Mouse (Mus musculus): ENCODE data around the gene Romo1.
"Not testable (repeated sequence)": the region's sequence is repeated elsewhere in the genome, so short reads cannot be mapped to it uniquely, and the experiment has no call there.

Gene Romo1

GRCm38 (mm10) chr2:156143953-156144724, at the start of gene Romo1, which contains the start of gene Nfs1:
Gene Romo1, plus strand, starts transcription at chr2:156144039.
Gene Nfs1, minus strand, starts transcription at chr2:156144186.
- peak; percentile 93 to 95 for DNase-seq

DNA sequence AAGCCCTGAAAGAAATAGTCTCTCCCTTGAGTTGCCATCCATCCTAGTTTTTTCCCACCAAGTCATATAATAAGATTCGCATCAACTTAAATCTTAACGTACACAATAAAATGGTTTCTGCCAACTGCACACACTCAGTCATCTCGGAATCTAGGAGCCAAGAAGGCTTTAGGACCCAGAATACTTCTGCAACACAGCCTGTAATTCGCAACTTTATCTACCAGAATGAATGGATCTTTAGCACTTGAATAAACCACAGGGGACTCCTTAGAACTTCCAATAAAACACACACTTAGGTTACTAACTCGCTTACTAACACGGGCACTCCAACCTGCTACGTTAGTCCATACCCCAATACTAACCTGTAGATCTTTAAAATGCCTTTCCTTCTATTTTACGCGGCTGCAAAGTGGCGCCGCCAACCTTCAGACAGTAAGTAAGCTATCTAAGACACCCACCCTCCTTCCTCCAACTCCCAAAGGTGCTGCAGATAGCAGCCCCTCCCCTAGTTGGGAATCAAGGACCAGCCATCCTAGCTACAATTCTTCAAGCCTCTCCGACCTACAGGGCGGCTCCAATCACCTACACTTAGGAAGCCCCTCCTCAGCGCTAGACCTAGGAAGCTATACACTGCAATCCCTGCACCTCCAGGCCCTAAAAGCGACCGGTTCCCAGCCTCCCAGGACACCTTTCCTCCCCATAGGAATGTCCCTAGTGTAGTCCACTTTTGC, 33.0 kb upstream of the Romo1 start:
- peak; percentile 20 to 23 for DNase-seq

GRCm38 (mm10) chr2:156111358-156112079, 32.3 kb upstream of the Romo1 start, which contains the start of the genes Cpne1 and Rbm12:
Gene Cpne1, minus strand, starts transcription at chr2:156111965.
Gene Rbm12, minus strand, starts transcription at chr2:156111978.
- DNase-seq: peak; percentile 95 to 96

DNA sequence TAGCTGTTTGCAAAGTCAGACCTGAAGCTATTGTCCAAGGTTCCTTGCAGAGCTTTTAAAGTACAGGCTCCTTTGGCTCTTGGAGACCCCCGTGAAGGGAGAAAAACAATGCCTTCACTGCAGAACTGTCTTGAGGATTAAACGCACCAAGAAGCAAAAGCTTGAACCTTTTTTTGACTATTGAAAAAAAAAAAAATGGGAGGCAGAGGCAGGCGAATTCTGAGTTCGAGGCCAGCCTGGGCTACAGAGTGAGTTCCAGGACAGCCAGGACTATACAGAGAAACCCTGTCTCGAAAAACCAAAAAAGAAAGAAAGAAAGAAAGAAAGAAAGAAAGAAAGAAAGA, 31.8 kb upstream of the Romo1 start:
- not testable (repeated sequence) for DNase-seq

GRCm38 (mm10) chr2:156119566-156119965, 24.3 kb upstream of the Romo1 start:
- DNase-seq: no peak

- DNase-seq: no peak
These were observed 20.1 kb upstream of the Romo1 start for GRCm38 (mm10) chr2:156123731-156124130.

DNA sequence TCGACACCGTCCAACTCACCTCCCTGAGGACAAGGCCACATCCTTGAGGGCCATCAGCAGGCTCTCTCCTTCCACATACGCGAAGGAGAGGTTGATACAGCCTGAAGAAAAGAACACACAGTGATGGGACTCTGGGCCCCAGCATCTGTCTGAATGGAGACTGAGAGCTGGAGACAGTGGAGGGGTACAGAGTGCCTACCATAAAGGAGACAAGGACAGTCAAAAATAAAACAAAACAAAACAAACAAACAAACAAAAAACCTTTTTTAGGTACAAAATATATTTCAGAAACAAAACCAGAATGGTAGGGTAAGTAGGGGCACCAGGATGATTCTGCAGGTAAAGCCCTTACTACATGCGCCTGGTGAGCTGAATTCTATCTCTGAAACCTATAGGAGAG, 16.8 kb upstream of the Romo1 start, which contains the start of gene Gm28036:
Gm28036 (minus strand) TSS at position 101 of the 400 bp plus-strand sequence.
- DNase-seq: no peak

DNA sequence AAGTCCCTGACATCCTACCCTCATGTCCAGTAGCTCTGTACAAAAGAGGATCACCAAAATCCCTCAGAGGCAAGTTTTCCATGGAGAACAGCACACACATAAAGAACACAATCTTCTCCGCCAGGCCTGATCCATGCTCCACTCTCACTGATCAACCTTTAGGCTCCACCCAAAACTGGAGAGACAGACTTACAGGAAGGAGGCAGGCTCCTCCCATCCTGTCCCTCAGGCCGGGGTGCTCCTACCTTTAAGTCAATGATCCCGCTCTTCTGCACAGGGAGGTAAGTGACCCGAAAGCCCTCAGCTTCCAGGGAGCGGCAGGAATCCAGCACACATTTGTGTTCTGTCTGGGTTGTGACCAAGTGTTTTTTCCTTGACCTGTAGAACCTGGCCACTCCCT, 9.7 kb upstream of the Romo1 start:
- DNase-seq: no peak

GRCm38 (mm10) chr2:156135695-156136094, 8.1 kb upstream of the Romo1 start:
- no peak for DNase-seq

- no peak for DNase-seq
These were observed 1.0 kb upstream of the Romo1 start for GRCm38 (mm10) chr2:156142820-156143219.

DNA sequence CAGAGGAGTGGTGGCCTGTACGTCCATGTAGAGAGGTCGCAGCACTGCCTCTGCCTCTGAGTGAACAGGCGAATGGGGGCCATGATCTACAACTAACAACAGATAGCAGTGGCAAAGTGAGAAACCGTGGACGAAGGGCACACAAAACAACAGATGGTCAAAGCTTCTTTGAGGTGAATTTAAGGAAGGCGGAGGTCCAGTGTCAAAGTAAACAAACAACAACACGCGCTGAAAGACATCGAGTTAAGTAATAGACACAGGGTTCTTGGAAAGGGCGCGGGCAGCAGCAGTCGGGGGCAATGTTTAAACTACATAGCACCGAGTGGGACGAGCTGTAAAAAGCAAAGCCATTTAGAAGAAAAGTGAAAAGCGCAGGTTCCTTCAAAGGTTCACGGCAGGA, 472 bp upstream of the Romo1 start:
- no peak for DNase-seq

DNA sequence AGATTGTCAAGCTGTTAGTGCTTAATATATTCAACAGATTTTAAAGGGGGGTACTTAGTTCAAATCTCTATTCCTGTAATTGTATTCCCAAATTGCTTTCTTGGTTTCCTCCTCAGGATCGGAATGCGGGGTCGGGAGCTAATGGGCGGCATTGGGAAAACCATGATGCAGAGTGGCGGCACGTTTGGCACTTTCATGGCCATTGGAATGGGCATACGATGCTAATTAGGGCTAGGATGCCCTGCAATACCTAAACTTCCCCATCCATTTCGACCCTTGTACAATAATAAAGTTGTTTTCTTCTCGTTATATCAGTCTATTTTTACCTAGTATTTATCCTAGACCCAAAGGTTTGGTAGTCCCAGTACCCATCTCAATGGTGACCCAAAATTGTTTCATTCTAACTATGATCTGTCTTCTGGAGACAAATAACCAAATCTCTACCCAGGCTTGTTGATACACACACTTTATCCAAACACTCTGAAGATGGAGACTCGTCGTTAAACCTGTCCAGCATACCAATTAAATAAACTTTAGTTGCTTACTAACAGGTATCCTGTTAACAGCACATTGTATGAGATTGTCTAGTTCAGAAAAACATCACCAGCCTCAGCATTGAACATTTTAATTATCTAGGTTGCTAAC, 1.8 kb downstream of the Romo1 start:
- DNase-seq: no peak

DNA sequence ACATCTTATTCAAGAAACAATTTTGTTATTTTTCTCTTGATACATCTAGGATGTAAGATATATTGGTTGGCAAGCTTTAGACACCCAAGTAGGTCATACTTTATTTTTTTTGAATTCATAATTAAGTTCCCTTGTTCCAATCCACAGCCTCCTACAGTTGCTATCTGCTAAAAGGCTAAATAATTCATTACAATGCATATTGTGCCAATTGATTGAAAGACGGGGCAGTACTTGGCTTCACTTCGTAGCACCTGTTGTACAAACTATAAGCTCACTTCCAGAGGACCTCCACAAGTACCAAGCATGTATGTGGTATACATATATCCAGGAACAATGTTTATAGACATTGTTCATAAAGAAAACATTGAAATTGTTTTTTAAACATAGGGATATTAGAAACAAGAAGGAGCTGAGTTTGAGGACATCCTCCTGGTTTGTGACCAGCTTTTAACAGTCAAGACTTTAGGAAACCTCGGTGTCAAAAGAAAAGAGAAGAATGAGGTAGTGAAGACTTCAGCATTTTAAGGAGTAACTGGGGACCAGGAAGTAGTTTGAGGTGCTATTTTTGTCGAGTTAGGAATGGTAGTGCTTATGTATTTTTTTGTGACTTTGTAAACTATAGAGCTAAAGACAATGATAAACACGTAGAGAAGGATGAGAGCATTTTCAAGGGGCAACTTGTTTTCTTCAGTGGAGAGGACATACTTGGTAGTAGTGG, 2.6 kb downstream of the Romo1 start:
- DNase-seq: no peak

GRCm38 (mm10) chr2:156147316-156147915, 3.6 kb downstream of the Romo1 start:
- no peak for DNase-seq

DNA sequence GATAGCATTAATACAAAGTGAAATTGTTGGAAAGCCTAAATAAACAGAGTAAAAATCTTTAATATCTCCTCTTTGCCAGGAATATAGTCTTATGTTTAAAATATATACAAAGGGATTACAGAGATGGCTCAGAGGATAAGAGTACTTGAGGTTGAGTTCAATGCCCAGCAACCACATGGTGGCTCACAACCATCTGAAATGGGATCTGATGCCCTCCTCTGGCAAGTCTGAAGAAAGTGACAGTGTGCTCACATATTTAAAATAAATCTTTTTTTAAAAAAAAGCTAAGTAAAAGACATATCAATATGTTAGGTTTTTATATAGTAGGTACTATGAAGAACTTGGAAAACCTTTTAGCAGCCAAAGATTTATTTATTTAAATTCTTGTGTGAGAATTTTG, 7.7 kb downstream of the Romo1 start:
- no peak for DNase-seq

- DNase-seq: no peak
These were observed 21.6 kb downstream of the Romo1 start for GRCm38 (mm10) chr2:156165478-156165877.

GRCm38 (mm10) chr2:156166557-156166956, 22.7 kb downstream of the Romo1 start:
- DNase-seq: no peak

GRCm38 (mm10) chr2:156177079-156177478, 33.2 kb downstream of the Romo1 start:
- no peak for DNase-seq

DNA sequence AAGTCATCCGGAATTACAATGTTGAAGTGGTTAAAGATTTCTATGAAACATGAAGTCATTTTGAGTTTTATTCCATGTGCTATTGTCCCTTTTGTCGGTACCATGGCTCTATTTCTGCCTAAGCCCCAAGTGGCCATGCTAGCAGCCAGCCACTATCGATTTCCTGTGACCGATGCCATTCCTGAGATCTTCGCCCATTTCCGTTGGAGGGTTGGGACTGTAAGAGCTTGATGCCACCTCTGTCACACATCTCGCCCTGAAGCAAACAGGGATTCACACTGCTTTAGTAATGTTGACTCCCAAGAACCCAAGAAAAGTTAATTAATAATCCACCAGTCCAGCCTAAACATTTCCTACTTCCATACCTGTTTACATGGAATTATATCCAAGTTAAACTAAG, 33.8 kb downstream of the Romo1 start:
- DNase-seq: no peak

- peak; percentile 85 to 89 for DNase-seq
These were observed 35.4 kb downstream of the Romo1 start for GRCm38 (mm10) chr2:156179046-156179795.

- no peak for DNase-seq
These were observed 35.9 kb downstream of the Romo1 start for GRCm38 (mm10) chr2:156179796-156180093.

Data from thymus, postnatal 36 days (tissue).